Mouse (Mus musculus) cortical plate, adult 2 months (tissue): ENCODE results near the gene Ext2.

Source experiments
- CTCF ChIP-seq: fragments of 200-500 bp; IDR thresholded peaks from 2 replicates; pipeline ENCODE4 v1.5.1; 2011; ENCODE audit warnings: mild to moderate bottlenecking, control low read depth, low read length; ENCODE audit not compliant: insufficient read depth; ENCODE audit errors: extremely low read depth
- POLR2A ChIP-seq: fragments of 200-500 bp; IDR thresholded peaks from 2 replicates; pipeline ENCODE4 v1.6.1; 2011; ENCODE audit warnings: mild to moderate bottlenecking, low read length, control low read depth; ENCODE audit not compliant: insufficient read depth; ENCODE audit errors: extremely low read depth

DNA sequence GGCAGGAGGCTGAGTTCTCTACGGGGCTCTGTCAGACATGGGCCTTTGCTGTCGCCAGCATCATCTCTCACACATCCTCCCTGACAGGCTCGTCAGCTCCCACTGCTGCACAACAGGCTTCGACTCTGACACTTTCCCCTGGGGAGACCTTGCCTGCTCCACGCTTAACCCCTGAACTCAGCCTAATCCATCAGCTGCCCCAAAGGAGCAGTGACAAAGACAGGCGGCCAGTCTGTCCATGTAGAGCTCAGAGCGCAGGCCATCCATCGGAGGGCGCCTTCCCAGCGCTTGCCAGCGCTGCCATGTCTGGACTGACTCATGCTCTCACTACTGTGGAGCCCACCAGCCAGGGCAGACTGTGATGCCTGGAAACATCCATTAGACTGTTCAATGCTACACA is 92.8 kb downstream of the Ext2 start:
- TF ChIP-seq CTCF: no peak
- TF ChIP-seq POLR2A: no peak
